Mouse (Mus musculus) neural tube, embryonic 15.5 days (tissue): ENCODE measurements around the gene Trmt44. TPM values are rescaled to one million over a fixed set of nuclear protein-coding genes. Genes with fewer than 3 reads are reported as not detected.
A peak's percentile ranks its signal among the peaks of the same experiment; 100 is the strongest.

Experiments
- ATAC-seq: fragments of 200-750 bp; cut with Nextera tagmentation; 2 replicates; pipeline ENCODE4 v1.8.0; 2017; ENCODE audit warnings: mild to moderate bottlenecking, moderate TSS enrichment, moderate library complexity; ENCODE audit not compliant: low FRiP score
- H3K27ac ChIP-seq: fragments of 300-500 bp; sonication (generic); replicated peaks from 2 replicates; pipeline ENCODE4 v1.5.1; 2015; ENCODE audit warnings: mild to moderate bottlenecking, inconsistent platforms
- H3K27me3 ChIP-seq: fragments of 300-500 bp; sonication (generic); replicated peaks from 2 replicates; pipeline ENCODE4 v1.6.1; 2015; ENCODE audit warnings: inconsistent platforms
- H3K36me3 ChIP-seq: fragments of 300-500 bp; sonication (generic); 2 replicates; pipeline ENCODE4 v1.6.1; 2015; ENCODE audit warnings: inconsistent platforms
- H3K4me1 ChIP-seq: fragments of 300-500 bp; sonication (generic); 2 replicates; pipeline ENCODE4 v1.6.1; 2015; ENCODE audit warnings: inconsistent platforms
- H3K4me2 ChIP-seq: fragments of 300-500 bp; sonication (generic); 2 replicates; pipeline ENCODE4 v1.6.1; 2015; ENCODE audit warnings: inconsistent platforms, mild to moderate bottlenecking, moderate library complexity
- H3K4me3 ChIP-seq: fragments of 300-500 bp; sonication (generic); replicated peaks from 2 replicates; pipeline ENCODE4 v1.5.1; 2015; ENCODE audit warnings: mild to moderate bottlenecking, inconsistent platforms
- H3K9ac ChIP-seq: fragments of 300-500 bp; sonication (generic); replicated peaks from 2 replicates; pipeline ENCODE4 v1.6.1; 2015; ENCODE audit warnings: mild to moderate bottlenecking, inconsistent platforms
- H3K9me3 ChIP-seq: fragments of 300-500 bp; sonication (generic); replicated peaks from 2 replicates; pipeline ENCODE4 v1.6.1; 2016; ENCODE audit warnings: inconsistent platforms
- WGBS: fragments of 180-500 bp; shearing (Covaris S2); methylation state at CpG from one replicate; pipeline ENCODE4 v1.1.7; 2015; ENCODE audit warnings: mixed read lengths; 5-methylcytosine and 5-hydroxymethylcytosine counted together
- polyA plus RNA-seq: library from polyadenylated mRNA; unstranded; fragments of >200 nt; fragmentation: Nextera tagmentation; extraction: Ambion mirVana; gene quantifications from 2 replicates; pipeline ENCODE4 v1.2.1, GENCODE M21; 2015

Gene Trmt44
- polyA plus RNA-seq, 1 experiment from 2014 or later, result 5.3 TPM

GRCm38 (mm10) chr5:35538022-35538421 is 36.8 kb downstream of the Trmt44 start:
- H3K27ac ChIP-seq, result no peak overlapping the region

GRCm38 (mm10) chr5:35537474-35537873 is 37.4 kb downstream of the Trmt44 start:
- Histone ChIP-seq H3K36me3 (no peaks in the 10 kb centered on the region), H3K9me3 (no peaks in the 10 kb centered on the region), H3K9ac (no peak overlapping the region), H3K4me1 (no peaks in the 10 kb centered on the region), H3K4me2 (no peak overlapping the region), H3K27ac (no peak overlapping the region), H3K4me3 (no peak overlapping the region), H3K27me3 (no peaks in the 10 kb centered on the region; the same call in 1 of the 2 replicates)
- ATAC-seq, result no peak
- WGBS, result 76% methylated on average over 1 of the region's 1 CpGs

More at GRCm38 (mm10) chr5:35538022-35538421, 36.8 kb downstream of the Trmt44 start:
- H3K4me3 ChIP-seq, result no peak overlapping the region
- H3K9ac ChIP-seq, result no peak overlapping the region
- no peak for ATAC-seq
- H3K9me3 ChIP-seq, result no peaks in the 10 kb centered on the region
- H3K27me3 ChIP-seq, result no peaks in the 10 kb centered on the region
- H3K4me1 ChIP-seq, result no peaks in the 10 kb centered on the region
- H3K4me2 ChIP-seq, result no peak overlapping the region
- no peaks in the 10 kb centered on the region for H3K36me3 ChIP-seq
- 75% methylated on average over 3 of the region's 3 CpGs for WGBS

GRCm38 (mm10) chr5:35536271-35536670 is 38.6 kb downstream of the Trmt44 start:
- H3K9ac ChIP-seq, result no peak overlapping the region
- ATAC-seq, result no peak
- no peak overlapping the region for H3K4me3 ChIP-seq
- no peak overlapping the region for H3K4me2 ChIP-seq
- 65% methylated on average over 3 of the region's 3 CpGs for WGBS
- H3K27me3 ChIP-seq, result peaks cover 7% of the 10 kb centered on the region
- no peak overlapping the region for H3K27ac ChIP-seq
- no peaks in the 10 kb centered on the region for H3K36me3 ChIP-seq
- no peaks in the 10 kb centered on the region for H3K9me3 ChIP-seq
- H3K4me1 ChIP-seq, result no peaks in the 10 kb centered on the region; the same call in 1 of the 2 replicates

GRCm38 (mm10) chr5:35531586-35531985 is 43.3 kb downstream of the Trmt44 start:
- 17% methylated on average over 10 of the region's 10 CpGs for WGBS

GRCm38 (mm10) chr5:35530442-35530841 is 44.4 kb downstream of the Trmt44 start:
- H3K27me3 ChIP-seq, result peaks cover 20% of the 10 kb centered on the region
- peaks cover 6% of the 10 kb centered on the region for H3K4me1 ChIP-seq
- H3K27ac ChIP-seq, result no peak overlapping the region
- H3K9me3 ChIP-seq, result no peaks in the 10 kb centered on the region
- no peak overlapping the region for H3K9ac ChIP-seq
- no peak overlapping the region for H3K4me3 ChIP-seq
- H3K36me3 ChIP-seq, result no peaks in the 10 kb centered on the region
- WGBS, result 17% methylated on average over 4 of the region's 4 CpGs
- no peak overlapping the region for H3K4me2 ChIP-seq
- ATAC-seq, result no peak

More at GRCm38 (mm10) chr5:35531586-35531985, 43.3 kb downstream of the Trmt44 start:
- Histone ChIP-seq H3K4me3 (no peak overlapping the region), H3K4me2 (peak overlapping the region; percentile 9; the same call in 1 of the 2 replicates), H3K27me3 (peaks cover 10% of the 10 kb centered on the region), H3K27ac (no peak overlapping the region), H3K4me1 (no peaks in the 10 kb centered on the region; the same call in 1 of the 2 replicates), H3K9me3 (no peaks in the 10 kb centered on the region), H3K36me3 (no peaks in the 10 kb centered on the region), H3K9ac (no peak overlapping the region)
- ATAC-seq, result no peak

- Histone ChIP-seq H3K27me3 (peaks cover 39% of the 10 kb centered on the region), H3K9ac (peak within 1 kb of the TSS; percentile 41; the same call in 1 of the 2 replicates)
- 2% methylated on average over 28 of the region's 29 CpGs for WGBS
Measured at GRCm38 (mm10) chr5:35525469-35526123, 49.3 kb downstream of the Trmt44 start, which contains the start of gene Cpz. TSS of gene Cpz (minus strand) at chr5:35525698.

GRCm38 (mm10) chr5:35524381-35524780 is 50.5 kb downstream of the Trmt44 start:
- Histone ChIP-seq H3K4me1 (peaks cover 19% of the 10 kb centered on the region), H3K4me3 (no peak overlapping the region), H3K36me3 (no peaks in the 10 kb centered on the region), H3K9ac (no peak overlapping the region), H3K27me3 (peaks cover 46% of the 10 kb centered on the region), H3K4me2 (no peak overlapping the region), H3K9me3 (no peaks in the 10 kb centered on the region), H3K27ac (no peak overlapping the region)
- 83% methylated on average over 2 of the region's 2 CpGs for WGBS
- ATAC-seq, result no peak

More at GRCm38 (mm10) chr5:35525469-35526123, 49.3 kb downstream of the Trmt44 start, which contains the start of gene Cpz:
- Histone ChIP-seq H3K4me1 (peaks cover 19% of the 10 kb centered on the region), H3K4me2 (peak within 1 kb of the TSS; percentile 59), H3K9me3 (no peaks in the 10 kb centered on the region), H3K27ac (no peak within 1 kb of the TSS), H3K36me3 (no peaks in the 10 kb centered on the region), H3K4me3 (peak within 1 kb of the TSS; percentile 28)
- ATAC-seq, result peak; percentile 46; the same call in 1 of the 2 replicates

- 0% methylated on average over 5 of the region's 5 CpGs for WGBS
- Histone ChIP-seq H3K9ac (no peak overlapping the region), H3K4me3 (no peak overlapping the region), H3K4me2 (no peak overlapping the region), H3K36me3 (no peaks in the 10 kb centered on the region), H3K9me3 (no peaks in the 10 kb centered on the region), H3K27ac (no peak overlapping the region), H3K4me1 (peaks cover 19% of the 10 kb centered on the region), H3K27me3 (peaks cover 47% of the 10 kb centered on the region)
- ATAC-seq, result peak; percentile 58; the same call in 1 of the 2 replicates
Measured at GRCm38 (mm10) chr5:35523735-35524134, 51.1 kb downstream of the Trmt44 start.

- peaks cover 14% of the 10 kb centered on the region for H3K27me3 ChIP-seq
- no peak for ATAC-seq
- no peaks in the 10 kb centered on the region for H3K9me3 ChIP-seq
- H3K36me3 ChIP-seq, result no peaks in the 10 kb centered on the region
- 84% methylated on average over 11 of the region's 11 CpGs for WGBS
- H3K4me2 ChIP-seq, result no peak overlapping the region
- no peaks in the 10 kb centered on the region for H3K4me1 ChIP-seq
- no peak overlapping the region for H3K4me3 ChIP-seq
- no peak overlapping the region for H3K27ac ChIP-seq
- no peak overlapping the region for H3K9ac ChIP-seq
Measured at GRCm38 (mm10) chr5:35516781-35517180, 58.1 kb downstream of the Trmt44 start.

GRCm38 (mm10) chr5:35510589-35510988 is 64.3 kb downstream of the Trmt44 start:
- no peak for ATAC-seq
- 31% methylated on average over 5 of the region's 5 CpGs for WGBS
- Histone ChIP-seq H3K4me3 (no peak overlapping the region), H3K36me3 (no peaks in the 10 kb centered on the region), H3K4me1 (no peaks in the 10 kb centered on the region), H3K27ac (no peak overlapping the region), H3K9ac (no peak overlapping the region), H3K27me3 (peaks cover 12% of the 10 kb centered on the region), H3K9me3 (no peaks in the 10 kb centered on the region), H3K4me2 (no peak overlapping the region)
